ENCODE assay signal across 20 mouse cellular contexts in the genomic region with DNA sequence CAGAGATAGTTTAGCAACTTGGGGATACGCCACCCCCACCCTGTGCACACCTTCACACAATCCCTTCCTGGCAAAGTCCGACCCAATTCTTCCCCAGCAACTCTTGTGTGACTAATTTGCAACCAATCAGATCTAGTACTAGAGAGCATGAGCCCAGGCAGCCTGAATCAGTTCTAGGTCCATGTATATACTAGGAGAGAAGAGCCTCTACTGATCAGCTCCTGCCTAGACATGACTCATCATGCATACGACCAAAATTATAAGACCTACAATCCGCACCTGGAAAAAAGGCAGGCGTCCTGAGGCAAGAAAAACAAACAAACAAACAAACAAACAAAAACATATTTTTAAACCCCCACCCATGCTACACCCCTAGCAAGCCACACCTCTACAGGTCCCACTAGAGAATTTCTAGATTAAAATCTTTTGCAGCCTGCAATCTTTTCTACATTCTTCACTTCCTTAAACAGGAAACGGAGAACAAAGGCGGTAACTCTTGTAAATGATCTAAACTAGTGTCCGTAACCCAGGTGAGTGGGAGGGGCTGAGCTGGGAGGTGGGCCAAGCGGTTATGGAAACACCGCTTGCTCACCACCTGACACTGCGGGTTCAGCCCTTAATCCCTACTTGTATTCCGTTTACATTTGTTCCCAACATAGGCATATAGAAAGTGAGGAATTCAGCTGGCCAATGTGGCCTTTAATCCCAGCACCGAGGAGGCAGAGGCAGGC. TPM values are rescaled to one million over a fixed set of nuclear protein-coding genes. Genes with fewer than 3 reads are reported as not detected.
DNase-seq lines count a peak whose midpoint lies in the region; ATAC-seq lines count a peak whose summit lies in the region.
"Had no signal": no experiment of that assay in that cellular context is flagged by ENCODE, and none has a peak within 500 bp of the region (broad histone marks: within the 10 kb centered on the region; RNA-seq: fewer than 3 reads in every experiment).

No protein-coding gene starts in this region.

- ATAC-seq in inflammation-experienced regulatory T-cells, adult 6 months = peak; percentile 91
- ATAC-seq in cerebellum, adult (ENCODE audit: insufficient number of reproducible peaks, low FRiP score, low TSS enrichment) = no peak
- ATAC-seq: liver, postnatal 0 days; midbrain, embryonic 13.5 days had no signal

- peak; percentile 16 for DNase-seq in lung, postnatal 10 days
- DNase-seq in lung, postnatal 4 days = no peak
- DNase-seq in urinary bladder, postnatal 14 days (ENCODE audit: low spot score) = peak; percentile 33
- DNase-seq in urinary bladder, adult 18-20 months (ENCODE audit: low spot score in 2 of 2) = no peak
- no peak for DNase-seq in embryo, embryonic 9.5 days (ENCODE audit: extremely low spot score)
- no peak for DNase-seq in kidney, postnatal 36 days
- DNase-seq: adrenal gland, postnatal 25 days; cerebellum, adult 8-10 months; gastrocnemius, postnatal 25 days; liver; liver, postnatal 0 days had no signal

RNA-seq across cellular contexts. Expression of gene Fbxo27, which starts 15.7 kb away (rescaled TPM):
- polyA plus RNA-seq in inflammation-experienced regulatory T-cells, adult 6 months (2017; shearing (Covaris generic)) = 1 to 10 TPM in 2 of 3 experiments, under 1 TPM in 1; 0.93 to 4.4 (median 1.3) TPM

RNA-seq across cellular contexts. Expression of gene Fbxo17, which starts 39.6 kb away (rescaled TPM):
- 1 to 10 TPM; 1.4 to 9.9 (median 6.4) TPM for polyA plus RNA-seq in inflammation-experienced regulatory T-cells, adult 6 months (2017; shearing (Covaris generic))

RNA-seq across cellular contexts. Expression of gene Acp7, which starts 45.8 kb away (rescaled TPM):
- not detected for polyA plus RNA-seq in inflammation-experienced regulatory T-cells, adult 6 months (2017; shearing (Covaris generic))
- polyA plus RNA-seq: embryonic facial prominence, embryonic 13.5 days; heart, embryonic 16.5 days; hindbrain, embryonic 10.5 days; kidney, embryonic 14.5 days; liver, postnatal 0 days; midbrain, embryonic 13.5 days; small intestine, adult 2 months; stomach, embryonic 16.5 days had no signal

Comparison
In these comparisons a context has a peak if more than half of its experiments do, and no peak if none do; other contexts are left out.
1. DNase-seq: peak in lung, postnatal 10 days (single experiment) and urinary bladder, postnatal 14 days (single experiment); none in lung, postnatal 4 days (0 of 2), urinary bladder, adult 18-20 months (0 of 2), embryo, embryonic 9.5 days (single experiment) and kidney, postnatal 36 days (0 of 2).